Mouse (Mus musculus): ENCODE results near the gene Gm6169. TPM values are rescaled to one million over a fixed set of nuclear protein-coding genes. Genes with fewer than 3 reads are reported as not detected.

Gm6169 gene
- total RNA-seq, 1 experiment from 2014 or later, result 2.2 TPM

Other genes with a start within 250 kb of the Gm6169 start
- not detected in 2 replicates for gene Gcnt4, start 174.5 kb downstream of the Gm6169 start, total RNA-seq (2017)
- gene 1700029F12Rik, start 64.9 kb downstream of the Gm6169 start, total RNA-seq (2017), result not detected in 2 replicates
- 0.23 and 0.25 TPM in 2 replicates for gene Fam169a, start 32.0 kb downstream of the Gm6169 start, total RNA-seq (2017)
- 50.8 and 59.4 TPM in 2 replicates for gene Gfm2, start 38.7 kb upstream of the Gm6169 start, total RNA-seq (2017)
- 187 and 231 TPM in 2 replicates for gene Nsa2, start 38.7 kb upstream of the Gm6169 start, total RNA-seq (2017)
- 71.2 TPM in 2 replicates for gene Hexb, start 99.1 kb upstream of the Gm6169 start, total RNA-seq (2017)
- 3.7 and 4.1 TPM in 2 replicates for gene Enc1, start 141.9 kb upstream of the Gm6169 start, total RNA-seq (2017)

Measured in neutrophil, adult 5-6 weeks (primary cell).